Comparison of ENCODE assay signal across 2 mouse cellular contexts in genomic region chr12:16912600-16912999, GRCm38 (mm10).
TF ChIP-seq lines count a peak whose summit lies in the region.

No protein-coding gene starts in this region.

TF ChIP-seq in MEL, 35 proteins besides CTCF, POLR2A, EP300 and RAD21:
- TF ChIP-seq GABPA (IDR thresholded peaks at IDR 0.05; ENCODE audit: low read depth, low read length) = no peak
- TF ChIP-seq MEF2A (IDR thresholded peaks at IDR 0.05; ENCODE audit: extremely low read depth, insufficient replicate concordance, low read depth, low read length, poor library complexity, severe bottlenecking) = peak; percentile 81; the same call in 1 of the 2 replicates

TF ChIP-seq in myocyte, 11 proteins besides CTCF, POLR2A, EP300 and RAD21:
- TF ChIP-seq TCF3 (IDR thresholded peaks at IDR 0.05; ENCODE audit: insufficient read length, low read depth) (no peak), USF1 (IDR thresholded peaks at IDR 0.05; ENCODE audit: low read depth) (no peak), SRF (IDR thresholded peaks at IDR 0.05; ENCODE audit: control insufficient read depth, insufficient read length, low read depth) (no peak), CEBPB (IDR thresholded peaks at IDR 0.05; ENCODE audit: insufficient read depth, poor library complexity, severe bottlenecking) (peak; percentile 66)
